Mouse (Mus musculus) heart, adult 2 months (tissue): ENCODE measurements around the gene Rxrb. TPM values are rescaled to one million over a fixed set of nuclear protein-coding genes. Genes with fewer than 3 reads are reported as not detected.
"Not testable (repeated sequence)": the region's sequence is repeated elsewhere in the genome, so short reads cannot be mapped to it uniquely, and the experiment has no call there.

Experiments used
- DNase-seq, 2 experiments: peaks; one replicate each; pipeline ENCODE4 v3.0.0; 2021
- H3K27ac ChIP-seq: fragments of 200-600 bp; 2 replicates; pipeline ENCODE4 v1.8.1; 2022
- H3K27me3 ChIP-seq: fragments of 200-500 bp; 2 replicates; pipeline ENCODE4 v1.6.1; 2012; ENCODE audit warnings: mild to moderate bottlenecking, low read length, inconsistent platforms, mixed read lengths; ENCODE audit not compliant: control insufficient read depth, insufficient read depth
- H3K36me3 ChIP-seq: fragments of 200-500 bp; 2 replicates; pipeline ENCODE4 v1.6.1; 2012; ENCODE audit warnings: low read length, inconsistent platforms; ENCODE audit not compliant: control insufficient read depth, insufficient read depth
- H3K4me1 ChIP-seq: fragments of 200-500 bp; 2 replicates; pipeline ENCODE4 v1.6.1; 2011; ENCODE audit warnings: low read length; ENCODE audit not compliant: control insufficient read depth, insufficient read depth
- H3K4me3 ChIP-seq: fragments of 200-600 bp; 2 replicates; pipeline ENCODE4 v1.8.1; 2022
- H3K79me2 ChIP-seq: fragments of 200-500 bp; replicated peaks from 2 replicates; pipeline ENCODE4 v1.6.1; 2012; ENCODE audit warnings: mild to moderate bottlenecking, inconsistent platforms, low read length, moderate library complexity, mixed read lengths; ENCODE audit not compliant: control insufficient read depth, insufficient read depth
- H3K9ac ChIP-seq: fragments of 200-500 bp; 2 replicates; pipeline ENCODE4 v1.6.1; 2012; ENCODE audit warnings: low read depth, mild to moderate bottlenecking, control low read depth, inconsistent platforms, low read length, mixed read lengths
- CTCF ChIP-seq: fragments of 200-600 bp; IDR thresholded peaks from 2 replicates; pipeline ENCODE4 v1.8.1; 2022; ENCODE audit warnings: antibody characterized with exemption, mild to moderate bottlenecking, moderate library complexity
- EP300 ChIP-seq: fragments of 200-500 bp; IDR thresholded peaks from 2 replicates; pipeline ENCODE4 v1.6.1; 2011; ENCODE audit warnings: low read depth, low read length, control low read depth; ENCODE audit not compliant: insufficient read depth
- POLR2A ChIP-seq: fragments of 200-500 bp; IDR thresholded peaks from 2 replicates; pipeline ENCODE4 v1.6.1; 2011; ENCODE audit warnings: mild to moderate bottlenecking, low read depth, low read length, control low read depth; ENCODE audit not compliant: insufficient read depth
- WGBS: fragments of 180-500 bp; shearing (Covaris S2); methylation state at CpG from one replicate; pipeline ENCODE4 v1.1.7; 2018; 5-methylcytosine and 5-hydroxymethylcytosine counted together
- intact Hi-C: fragments of 180-260 bp; cut with DNase I; formaldehyde crosslinking; loops from one replicate; pipeline ENCODE4 v1.15.1; 2025
- polyA plus RNA-seq: library from polyadenylated mRNA; depleted of rRNA; stranded (reverse); fragments of >200 nt; gene quantifications from 2 replicates; pipeline ENCODE4 v1.2.3, GENCODE M21; 2012
- total RNA-seq, 2 experiments: library from RNA; stranded (reverse); gene quantifications; 2 replicates each; pipeline ENCODE4 v1.2.3; 2021

Rxrb gene
- total and polyA plus RNA-seq, 3 experiments, result 38.8 to 42.4 (median 39.1) TPM

DNA sequence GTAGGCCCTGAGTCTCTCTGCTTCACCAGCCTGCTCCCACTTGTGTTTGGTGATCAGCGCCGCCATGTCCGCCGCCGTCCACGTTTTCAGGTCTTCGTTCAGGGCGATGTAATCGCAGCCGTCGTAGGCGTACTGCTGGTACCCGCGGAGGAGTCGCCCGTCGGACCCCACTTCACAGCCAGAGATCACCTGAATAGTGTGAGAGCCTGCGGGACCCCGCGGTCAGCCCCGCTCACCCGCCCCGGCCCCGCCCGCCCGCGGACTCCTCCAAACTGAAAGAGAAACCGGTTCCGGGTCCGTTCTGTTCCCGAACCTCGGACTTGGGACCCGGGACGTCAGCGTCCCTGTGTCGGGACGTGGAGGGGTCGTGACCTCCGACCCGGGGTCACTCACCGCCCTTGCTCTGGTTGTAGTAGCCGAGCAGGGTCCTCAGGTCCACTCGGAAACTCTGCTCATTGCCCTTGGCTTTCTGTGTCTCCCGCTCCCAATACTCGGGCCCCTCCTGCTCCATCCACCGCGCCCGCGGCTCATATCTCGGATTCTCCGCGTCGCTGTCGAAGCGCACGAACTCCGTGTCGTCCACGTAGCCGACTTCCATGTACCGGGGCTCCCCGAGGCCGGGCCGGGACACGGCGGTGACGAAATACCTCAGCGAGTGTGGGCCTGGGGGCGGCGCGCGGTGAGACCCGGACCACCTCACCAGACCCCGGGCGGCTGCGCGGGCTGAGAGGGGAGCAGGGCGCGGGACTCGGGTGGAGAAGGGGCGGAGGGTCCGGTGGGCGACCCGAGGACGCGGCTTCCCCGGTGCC lies 32.1 kb upstream of the Rxrb start:
- H3K27me3 ChIP-seq, result no peaks in the 10 kb centered on the region
- H3K27ac ChIP-seq, result peak overlapping the region; percentile 77
- peak overlapping the region; percentile 71 for H3K4me3 ChIP-seq
- 2% methylated on average over 87 of the region's 87 CpGs for WGBS
- H3K79me2 ChIP-seq, result no peaks in the 10 kb centered on the region
- peak overlapping the region; percentile 94 for H3K9ac ChIP-seq
- intact Hi-C loops, result loop anchor here (5.0 kb wide), 1 partner anchor 1293 kb away; no protein-coding TSS in a partner anchor
- no peaks in the 10 kb centered on the region; the same call in none of the 2 replicates for H3K4me1 ChIP-seq
- no peaks in the 10 kb centered on the region for H3K36me3 ChIP-seq
- no peak for TF ChIP-seq EP300
- TF ChIP-seq POLR2A, result no peak
- no peak for TF ChIP-seq CTCF
- DNase-seq, result peak; percentile 50 to 61

DNA sequence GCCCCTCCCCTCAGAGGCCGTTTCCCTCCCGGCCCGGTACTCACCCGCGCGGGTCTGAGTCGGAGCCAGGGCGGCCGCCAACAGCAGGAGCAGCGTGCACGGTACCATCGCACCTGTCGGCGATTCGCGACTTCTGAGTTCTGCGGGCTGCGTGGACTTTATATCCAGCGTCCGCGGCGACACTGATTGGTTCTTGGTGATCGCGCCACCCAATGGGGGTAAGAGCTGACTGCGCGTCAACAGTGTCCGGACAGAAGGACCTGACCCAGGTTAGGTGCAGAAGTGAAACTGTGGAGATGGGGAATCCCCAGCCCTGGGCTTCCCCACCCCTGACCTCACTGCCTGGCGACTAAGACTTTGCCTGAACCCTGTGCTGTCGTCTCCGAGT lies 31.5 kb upstream of the Rxrb start, which contains the start of gene H2-K1:
Gene H2-K1, minus strand, starts transcription at position 198 of the 388 bp plus-strand sequence.
- under 1% methylated on average over 27 of the region's 30 CpGs for WGBS
- Histone ChIP-seq H3K4me1 (no peaks in the 10 kb centered on the region; the same call in none of the 2 replicates), H3K79me2 (no peaks in the 10 kb centered on the region), H3K36me3 (no peaks in the 10 kb centered on the region), H3K27me3 (no peaks in the 10 kb centered on the region), H3K4me3 (peak within 1 kb of the TSS; percentile 71), H3K27ac (peak within 1 kb of the TSS; percentile 77), H3K9ac (peak within 1 kb of the TSS; percentile 94)
- intact Hi-C loops, result no loop called here
- no peak for TF ChIP-seq CTCF
- peak; percentile 99 for TF ChIP-seq POLR2A
- peak; percentile 32; the same call in 1 of the 2 replicates for TF ChIP-seq EP300
- DNase-seq, result peak; percentile 92 to 95

DNA sequence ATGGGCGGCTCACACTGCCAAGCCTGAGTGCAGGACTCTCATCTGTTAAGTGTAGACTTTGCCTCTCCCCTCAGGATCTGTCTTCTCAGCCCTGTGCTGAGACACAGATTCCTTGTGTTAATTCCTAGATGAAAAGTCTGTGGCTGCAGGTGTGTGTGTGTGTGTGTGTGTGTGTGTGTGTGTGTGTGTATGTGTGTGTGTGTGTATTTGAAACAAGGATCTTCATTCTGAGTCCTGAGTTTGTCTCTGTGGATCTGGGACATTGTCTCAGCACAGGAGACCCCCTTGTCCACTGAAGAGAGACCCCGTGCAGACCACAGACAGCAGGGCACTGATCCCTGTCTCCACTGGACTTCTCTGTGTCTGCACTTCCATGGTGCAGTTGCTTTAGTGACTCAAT lies 30.8 kb upstream of the Rxrb start:
- H3K27me3 ChIP-seq, H3K79me2 ChIP-seq, H3K36me3 ChIP-seq, H3K4me3 ChIP-seq, H3K4me1 ChIP-seq, intact Hi-C loops, DNase-seq: not testable (repeated sequence)
- Histone ChIP-seq H3K27ac (peak overlapping the region; percentile 77), H3K9ac (peak overlapping the region; percentile 35)
- WGBS, result 67% methylated on average over 2 of the region's 2 CpGs

DNA sequence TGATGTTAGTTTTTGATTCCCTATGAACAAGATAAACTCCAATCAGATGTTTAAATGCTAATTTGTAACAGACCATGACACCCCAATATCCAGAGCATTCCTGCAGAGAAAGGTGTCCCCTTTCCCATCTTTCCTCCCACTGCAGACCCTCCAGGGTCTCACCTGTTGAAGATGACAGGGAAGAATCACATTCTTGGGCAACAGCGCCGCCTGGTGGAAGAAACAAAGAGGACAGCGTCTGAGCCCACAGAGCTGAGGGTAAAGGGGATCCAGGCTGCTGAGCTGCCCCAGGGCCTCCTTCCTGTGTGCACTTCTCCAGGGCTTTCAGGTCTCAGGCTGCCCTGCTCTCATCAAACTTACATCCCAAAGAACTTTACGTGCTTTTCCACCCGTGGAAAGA lies 28.2 kb upstream of the Rxrb start:
- intact Hi-C loops, result no loop called here
- Histone ChIP-seq H3K9ac (no peak overlapping the region), H3K4me1 (no peaks in the 10 kb centered on the region; the same call in none of the 2 replicates), H3K79me2 (no peaks in the 10 kb centered on the region), H3K4me3 (no peak overlapping the region), H3K27ac (no peak overlapping the region), H3K27me3 (peaks cover 3% of the 10 kb centered on the region; the same call in 1 of the 2 replicates), H3K36me3 (no peaks in the 10 kb centered on the region)
- 7% methylated on average over 5 of the region's 5 CpGs for WGBS
- peak in 1 of 2 experiments; percentile 58 for DNase-seq
- peak; percentile 77 for TF ChIP-seq CTCF
- TF ChIP-seq POLR2A, result no peak

DNA sequence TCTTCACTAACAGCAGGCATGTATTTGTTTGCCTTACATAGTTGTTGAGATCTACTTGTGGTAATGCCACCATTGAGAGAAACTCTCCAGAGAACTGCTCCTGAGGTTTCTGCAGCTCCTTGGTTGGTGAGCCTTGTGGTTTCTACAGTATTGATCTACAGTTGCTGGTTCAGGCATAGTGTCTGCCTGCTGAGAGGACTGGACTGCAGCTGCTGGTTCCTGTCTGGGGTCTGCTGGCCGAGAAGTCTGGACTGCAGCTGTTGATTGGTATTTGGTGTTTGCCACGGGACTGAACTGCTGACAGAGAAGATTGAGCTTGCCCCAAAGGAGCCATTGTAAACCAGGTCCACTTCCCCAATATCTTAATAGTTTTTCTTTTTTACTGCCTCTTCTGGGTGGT lies 25.0 kb upstream of the Rxrb start:
- DNase-seq, result no peak
- 28% methylated on average over 2 of the region's 2 CpGs for WGBS
- intact Hi-C loops, result no loop called here
- no peak overlapping the region for H3K9ac ChIP-seq
- H3K4me1 ChIP-seq, result no peaks in the 10 kb centered on the region
- TF ChIP-seq CTCF (no peak), EP300 (no peak), POLR2A (no peak)
- no peak overlapping the region for H3K4me3 ChIP-seq
- H3K27ac ChIP-seq, result no peak overlapping the region
- no peaks in the 10 kb centered on the region for H3K79me2 ChIP-seq
- H3K36me3 ChIP-seq, result no peaks in the 10 kb centered on the region
- H3K27me3 ChIP-seq, result peaks cover 3% of the 10 kb centered on the region; the same call in 1 of the 2 replicates

DNA sequence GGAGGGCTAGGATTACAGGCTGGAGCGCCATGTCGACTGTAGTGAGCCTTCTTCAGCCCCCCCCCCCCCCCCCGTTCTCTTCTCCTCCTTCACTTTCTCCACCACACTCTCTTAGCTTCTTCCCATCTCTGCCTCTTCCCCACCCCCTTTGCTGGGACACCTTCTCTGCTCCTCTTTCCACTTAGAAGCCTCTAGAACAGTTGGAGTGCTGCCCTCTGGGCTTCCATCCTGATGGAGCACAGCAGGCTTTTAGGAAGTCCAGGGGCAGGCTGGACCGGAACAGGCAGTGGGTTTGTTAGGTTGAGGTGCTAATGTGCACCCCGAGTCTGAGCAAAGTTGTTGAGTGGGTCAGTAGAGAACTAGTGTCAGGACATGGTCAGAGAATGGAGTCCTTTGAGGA lies 21.5 kb upstream of the Rxrb start:
- Histone ChIP-seq H3K36me3 (no peaks in the 10 kb centered on the region), H3K27ac (no peak overlapping the region), H3K9ac (no peak overlapping the region), H3K4me1 (no peaks in the 10 kb centered on the region), H3K79me2 (no peaks in the 10 kb centered on the region), H3K27me3 (peaks cover 3% of the 10 kb centered on the region; the same call in 1 of the 2 replicates), H3K4me3 (no peak overlapping the region)
- no peak for DNase-seq
- intact Hi-C loops, result no loop called here
- TF ChIP-seq CTCF, result no peak
- no peak for TF ChIP-seq POLR2A
- no peak for TF ChIP-seq EP300
- 66% methylated on average over 5 of the region's 5 CpGs for WGBS
